Mouse (Mus musculus) liver, postnatal 0 days (tissue): ENCODE measurements around the gene B4galt4.

Experiments
- CTCF ChIP-seq: sonication (generic); IDR thresholded peaks from 2 replicates; pipeline ENCODE4 v1.5.1; 2016; ENCODE audit warnings: antibody characterized with exemption, low read depth
- EP300 ChIP-seq: IDR thresholded peaks from 2 replicates; pipeline ENCODE4 v1.6.1; 2016; ENCODE audit warnings: antibody characterized with exemption, low read depth, mild to moderate bottlenecking

DNA sequence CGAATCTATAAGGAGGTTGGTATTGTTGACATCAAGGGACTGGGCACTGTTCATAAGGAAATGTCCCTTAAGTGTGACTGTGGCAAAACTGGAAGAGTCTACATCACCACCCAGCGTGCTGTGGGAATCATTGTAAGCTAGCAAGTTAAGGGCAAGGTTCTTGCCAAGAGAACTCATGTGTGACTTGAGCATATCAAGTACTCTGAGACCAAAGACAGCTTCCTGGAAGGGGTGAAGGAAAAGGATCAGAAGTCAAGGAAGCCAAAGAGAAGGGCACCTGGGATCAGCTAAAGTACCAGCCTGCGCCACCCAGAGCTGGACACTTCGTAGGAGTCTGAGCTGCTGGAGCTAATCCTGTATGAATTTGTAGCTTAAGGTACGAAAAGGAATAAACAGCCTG is 18.2 kb downstream of the B4galt4 start:
- TF ChIP-seq EP300 (no peak), CTCF (no peak)
